Mouse (Mus musculus) forebrain, embryonic 12.5 days (tissue): Measurements from ENCODE around the gene Gm11084. TPM values are rescaled to one million over a fixed set of nuclear protein-coding genes. Genes with fewer than 3 reads are reported as not detected.

ENCODE experiments used
- ATAC-seq: fragments of 200-750 bp; cut with Nextera tagmentation; 2 replicates; pipeline ENCODE4 v1.8.0; 2017; ENCODE audit warnings: moderate TSS enrichment; ENCODE audit not compliant: low FRiP score
- H3K27ac ChIP-seq: fragments of 300-500 bp; sonication (generic); 2 replicates; pipeline ENCODE4 v1.5.1; 2016; ENCODE audit warnings: mild to moderate bottlenecking
- H3K27me3 ChIP-seq: fragments of 300-500 bp; sonication (generic); 2 replicates; pipeline ENCODE4 v1.6.1; 2016; ENCODE audit warnings: mild to moderate bottlenecking
- H3K36me3 ChIP-seq: fragments of 300-500 bp; sonication (generic); replicated peaks from 2 replicates; pipeline ENCODE4 v1.6.1; 2016; ENCODE audit warnings: mild to moderate bottlenecking
- H3K4me1 ChIP-seq: fragments of 300-500 bp; sonication (generic); 2 replicates; pipeline ENCODE4 v1.6.1; 2016
- H3K4me2 ChIP-seq: fragments of 300-500 bp; sonication (generic); 2 replicates; pipeline ENCODE4 v1.6.1; 2016; ENCODE audit warnings: mild to moderate bottlenecking, moderate library complexity
- H3K4me3 ChIP-seq: fragments of 300-500 bp; sonication (generic); replicated peaks from 2 replicates; pipeline ENCODE4 v1.5.1; 2016; ENCODE audit warnings: mild to moderate bottlenecking
- H3K9ac ChIP-seq: fragments of 300-500 bp; sonication (generic); 2 replicates; pipeline ENCODE4 v1.6.1; 2016; ENCODE audit warnings: mild to moderate bottlenecking
- H3K9me3 ChIP-seq: fragments of 300-500 bp; sonication (generic); 2 replicates; pipeline ENCODE4 v1.6.1; 2016
- WGBS: fragments of 180-500 bp; shearing (Covaris S2); methylation state at CpG from one replicate; pipeline ENCODE4 v1.1.7; 2016; 5-methylcytosine and 5-hydroxymethylcytosine counted together
- microRNA-seq: library from miRNA; unstranded; fragments of <30 nt; microRNA quantifications from one replicate; pipeline ENCODE4, GENCODE M21; 2017
- polyA plus RNA-seq: library from polyadenylated mRNA; unstranded; fragments of >200 nt; fragmentation: Nextera tagmentation; extraction: Ambion mirVana; gene quantifications from 2 replicates; pipeline ENCODE4 v1.2.1, GENCODE M21; 2016

Gene Gm11084
- polyA plus RNA-seq, 1 experiment from 2014 or later: not detected

DNA sequence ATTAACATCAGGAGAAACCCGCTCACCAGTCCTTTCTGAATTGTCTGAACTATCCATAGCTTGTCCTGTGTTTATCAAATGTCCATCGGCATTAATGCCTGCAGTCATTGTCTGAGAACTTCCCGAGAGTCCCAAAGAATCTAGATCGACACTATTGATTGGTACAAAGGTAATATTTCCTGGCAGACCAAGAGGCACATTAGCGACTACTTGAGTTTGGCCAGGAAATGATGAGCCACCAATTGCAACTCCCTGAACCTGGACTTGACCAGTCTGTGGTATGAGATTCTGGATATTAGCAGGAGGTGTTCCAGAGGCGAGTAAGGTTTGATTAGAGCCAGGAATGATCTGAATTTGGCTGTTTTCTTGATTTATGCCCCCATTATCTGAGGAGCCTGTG is 15.7 kb downstream of the Gm11084 start:
- Histone ChIP-seq H3K36me3 (peaks cover 32% of the 10 kb centered on the region), H3K27me3 (no peaks in the 10 kb centered on the region), H3K9me3 (no peaks in the 10 kb centered on the region), H3K9ac (no peak overlapping the region), H3K4me2 (no peak overlapping the region), H3K4me1 (peaks cover 9% of the 10 kb centered on the region), H3K4me3 (no peak overlapping the region), H3K27ac (no peak overlapping the region)
- 95% methylated on average over 6 of the region's 6 CpGs for WGBS
- ATAC-seq: no peak

- no peaks in the 10 kb centered on the region for H3K9me3 ChIP-seq
- no peak overlapping the region for H3K4me3 ChIP-seq
- 91% methylated on average over 4 of the region's 4 CpGs for WGBS
- no peak overlapping the region for H3K4me2 ChIP-seq
- H3K27ac ChIP-seq: no peak overlapping the region
- no peaks in the 10 kb centered on the region for H3K27me3 ChIP-seq
- H3K9ac ChIP-seq: no peak overlapping the region
- peaks cover 32% of the 10 kb centered on the region for H3K36me3 ChIP-seq
- peaks cover 4% of the 10 kb centered on the region for H3K4me1 ChIP-seq
- ATAC-seq: no peak
These were observed 16.2 kb downstream of the Gm11084 start for GRCm38 (mm10) chr2:72970302-72970701.

GRCm38 (mm10) chr2:72968536-72968935 is 18.0 kb downstream of the Gm11084 start:
- no peaks in the 10 kb centered on the region for H3K9me3 ChIP-seq
- no peak overlapping the region for H3K4me2 ChIP-seq
- no peak for ATAC-seq
- no peaks in the 10 kb centered on the region for H3K27me3 ChIP-seq
- WGBS: 98% methylated on average over 1 of the region's 1 CpGs
- H3K4me3 ChIP-seq: no peak overlapping the region
- no peaks in the 10 kb centered on the region for H3K4me1 ChIP-seq
- peaks cover 32% of the 10 kb centered on the region for H3K36me3 ChIP-seq
- no peak overlapping the region for H3K9ac ChIP-seq
- no peak overlapping the region for H3K27ac ChIP-seq

DNA sequence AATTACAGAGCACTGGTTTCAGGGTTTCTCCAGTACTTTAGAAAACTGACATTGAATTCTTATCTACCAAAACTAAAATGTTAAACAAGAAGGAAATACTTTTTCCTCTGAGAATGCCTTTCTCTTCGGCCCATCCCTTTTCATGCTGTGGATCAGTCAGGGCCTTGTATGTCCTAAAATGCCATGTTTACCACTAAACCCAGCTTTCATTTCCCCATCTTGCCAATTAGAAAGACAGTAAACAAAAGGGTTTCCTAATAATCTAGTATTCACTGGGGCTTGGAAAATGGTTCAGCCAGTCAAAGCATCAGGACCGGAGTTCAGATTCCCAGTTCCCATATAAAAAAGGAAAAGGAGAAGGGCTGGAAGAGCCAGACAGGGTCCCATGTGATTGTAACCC is 21.1 kb downstream of the Gm11084 start:
- H3K9ac ChIP-seq: no peak overlapping the region

DNA sequence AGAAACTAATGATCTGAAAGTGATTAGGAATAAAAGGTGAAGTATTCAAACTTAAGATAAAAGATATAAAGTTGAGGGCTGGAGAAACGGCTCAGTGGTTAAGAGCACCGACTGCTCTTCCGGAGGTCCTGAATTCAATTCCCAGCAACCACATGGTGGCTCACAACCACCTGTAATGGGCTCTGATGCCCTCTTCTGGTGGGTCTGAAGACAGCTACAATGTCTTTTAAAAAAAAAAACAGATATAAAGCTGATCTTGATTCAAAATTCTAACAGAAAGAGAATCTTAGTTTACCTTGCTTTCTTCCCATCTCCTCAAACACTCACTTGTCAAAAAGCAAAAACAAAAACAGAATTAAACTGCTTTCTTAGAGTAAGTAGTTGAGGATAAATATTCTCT is 30.1 kb downstream of the Gm11084 start:
- Histone ChIP-seq H3K4me1 (no peaks in the 10 kb centered on the region), H3K4me2 (no peak overlapping the region), H3K4me3 (no peak overlapping the region), H3K27ac (no peak overlapping the region), H3K9me3 (no peaks in the 10 kb centered on the region), H3K9ac (no peak overlapping the region), H3K36me3 (peaks cover 41% of the 10 kb centered on the region), H3K27me3 (no peaks in the 10 kb centered on the region)
- ATAC-seq: no peak
- WGBS: over 99% methylated on average over 3 of the region's 3 CpGs

More for the DNA sequence above, 21.1 kb downstream of the Gm11084 start:
- no peak overlapping the region for H3K4me2 ChIP-seq
- WGBS: 81% methylated on average over 2 of the region's 2 CpGs
- no peak overlapping the region for H3K4me3 ChIP-seq
- no peaks in the 10 kb centered on the region for H3K27me3 ChIP-seq
- H3K4me1 ChIP-seq: no peaks in the 10 kb centered on the region
- H3K9me3 ChIP-seq: no peaks in the 10 kb centered on the region
- no peak for ATAC-seq
- H3K36me3 ChIP-seq: peaks cover 31% of the 10 kb centered on the region
- 0 out of 2 replicates have a peak overlapping the region, but pooled peaks have one; percentile 2 for H3K27ac ChIP-seq

DNA sequence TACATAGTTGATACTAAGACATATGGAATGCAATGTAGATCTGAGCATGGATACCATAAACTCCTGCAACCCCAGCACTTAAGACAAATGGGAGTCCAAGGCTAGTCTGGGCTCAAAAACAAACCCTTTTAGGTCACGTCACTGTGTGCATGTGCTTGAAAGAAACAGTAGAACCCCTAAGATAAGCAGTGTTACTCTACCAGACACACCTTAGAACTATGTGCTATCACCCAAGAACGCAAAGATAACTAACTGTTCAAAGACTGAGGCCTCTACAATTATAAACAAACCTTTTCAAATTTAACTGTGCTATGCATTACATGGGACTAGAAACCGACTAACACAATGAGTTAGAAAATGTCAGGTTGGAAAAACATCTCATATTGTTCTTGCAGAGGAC is 33.5 kb downstream of the Gm11084 start:
- H3K9me3 ChIP-seq: no peaks in the 10 kb centered on the region
- 90% methylated on average over 3 of the region's 3 CpGs for WGBS
- H3K36me3 ChIP-seq: peaks cover 39% of the 10 kb centered on the region
- no peak overlapping the region for H3K9ac ChIP-seq
- H3K4me1 ChIP-seq: no peaks in the 10 kb centered on the region
- H3K4me3 ChIP-seq: no peak overlapping the region
- H3K27me3 ChIP-seq: no peaks in the 10 kb centered on the region
- no peak for ATAC-seq
- no peak overlapping the region for H3K27ac ChIP-seq
- no peak overlapping the region for H3K4me2 ChIP-seq

DNA sequence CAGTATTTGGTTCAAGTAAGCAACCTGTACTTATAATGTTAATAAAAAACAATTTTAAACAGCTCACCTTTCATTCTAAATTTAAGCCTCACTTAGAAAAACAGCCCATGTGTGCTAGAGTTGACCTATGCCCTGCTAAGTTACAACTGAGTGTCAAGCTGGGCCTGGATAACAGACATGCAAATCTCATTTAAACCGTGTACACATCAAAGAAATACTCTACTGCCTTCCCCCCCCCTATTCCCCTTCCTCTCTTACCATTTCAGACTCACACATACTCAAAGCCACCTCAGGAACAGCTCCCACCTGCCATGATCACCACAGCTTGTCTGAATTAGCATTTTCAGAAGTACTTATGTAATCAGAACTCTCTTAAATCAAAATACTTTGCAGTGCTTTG is 50.6 kb downstream of the Gm11084 start:
- Histone ChIP-seq H3K4me3 (no peak overlapping the region), H3K27ac (no peak overlapping the region), H3K4me2 (no peak overlapping the region), H3K9me3 (no peaks in the 10 kb centered on the region), H3K27me3 (no peaks in the 10 kb centered on the region), H3K9ac (no peak overlapping the region), H3K4me1 (no peaks in the 10 kb centered on the region; the same call in 1 of the 2 replicates), H3K36me3 (peaks cover 26% of the 10 kb centered on the region)
- 0 out of 2 replicates have a peak, but pooled peaks have one; percentile 20 for ATAC-seq
- 33% methylated on average over 1 of the region's 1 CpGs for WGBS

GRCm38 (mm10) chr2:72932186-72932585 is 54.3 kb downstream of the Gm11084 start:
- H3K27ac ChIP-seq: no peak overlapping the region
- H3K4me3 ChIP-seq: no peak overlapping the region
- ATAC-seq: no peak
- H3K9me3 ChIP-seq: no peaks in the 10 kb centered on the region
- no peak overlapping the region for H3K9ac ChIP-seq
- no peaks in the 10 kb centered on the region; the same call in 1 of the 2 replicates for H3K4me1 ChIP-seq
- peaks cover 9% of the 10 kb centered on the region for H3K36me3 ChIP-seq
- H3K4me2 ChIP-seq: no peak overlapping the region
- H3K27me3 ChIP-seq: no peaks in the 10 kb centered on the region

- H3K4me2 ChIP-seq: no peak overlapping the region
- H3K9ac ChIP-seq: no peak overlapping the region
- H3K4me1 ChIP-seq: no peaks in the 10 kb centered on the region
- H3K27me3 ChIP-seq: no peaks in the 10 kb centered on the region
- no peaks in the 10 kb centered on the region for H3K9me3 ChIP-seq
- no peaks in the 10 kb centered on the region for H3K36me3 ChIP-seq
- H3K27ac ChIP-seq: no peak overlapping the region
- no peak for ATAC-seq
- 87% methylated on average over 10 of the region's 10 CpGs for WGBS
- no peak overlapping the region for H3K4me3 ChIP-seq
These were observed 61.5 kb downstream of the Gm11084 start for GRCm38 (mm10) chr2:72924981-72925380.

Small RNAs within 50 kb of the gene (microRNA-seq; reads per million reads assigned to microRNA genes)
- gene Gm25960: not detected

Other genes starting within 250 kb of the Gm11084 start
- gene Sp3, start 6.3 kb downstream of the Gm11084 start, polyA plus RNA-seq: 77.9 and 81.8 TPM in 2 replicates
- 104 and 106 TPM in 2 replicates for gene Ola1, start 232.2 kb upstream of the Gm11084 start, polyA plus RNA-seq